Mouse (Mus musculus): ENCODE data around the gene Cxcl13. TPM values are rescaled to one million over a fixed set of nuclear protein-coding genes. Genes with fewer than 3 reads are reported as not detected.
A peak's percentile ranks its signal among the peaks of the same experiment; 100 is the strongest.

The Cxcl13 gene
- 17.0 and 20.1 TPM in 2 replicates for polyA plus RNA-seq (2015; fragmentation: Nextera tagmentation; extraction: Ambion mirVana)

DNA sequence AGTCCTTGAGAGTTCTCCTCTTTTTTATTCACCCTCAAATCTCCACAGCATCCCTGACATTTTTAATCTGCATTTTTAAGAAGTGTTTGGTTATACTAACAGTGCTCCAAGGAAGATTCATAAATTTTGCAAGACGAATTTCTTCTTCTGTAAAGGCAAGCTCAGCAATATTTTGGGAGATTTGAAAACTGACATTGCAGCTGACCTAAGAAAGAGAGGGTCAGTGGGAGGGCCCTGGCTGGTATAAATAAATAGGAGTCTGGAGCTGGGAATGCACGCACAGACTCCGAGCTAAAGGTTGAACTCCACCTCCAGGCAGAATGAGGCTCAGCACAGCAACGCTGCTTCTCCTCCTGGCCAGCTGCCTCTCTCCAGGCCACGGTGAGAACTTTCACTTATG lies at the start of gene Cxcl13:
Gene Cxcl13 (plus strand): TSS at position 301 of the 400 bp plus-strand sequence.
- Histone ChIP-seq H3K27ac (ENCODE audit: low read depth, low read length) (no peak within 1 kb of the TSS), H3K9me3 (ENCODE audit: control insufficient read depth) (no peaks in the 10 kb centered on the region), H3K27me3 (replicated peaks; ENCODE audit: control insufficient read depth, insufficient read depth, low read length) (no peaks in the 10 kb centered on the region), H3K4me1 (replicated peaks; ENCODE audit: control insufficient read depth, insufficient read depth, low read length) (no peaks in the 10 kb centered on the region), H3K9ac (ENCODE audit: low read depth, low read length) (no peak within 1 kb of the TSS), H3K4me2 (replicated peaks; ENCODE audit: low read depth) (no peak within 1 kb of the TSS), H3K4me3 (ENCODE audit: low read depth, low read length) (no peak within 1 kb of the TSS), H3K36me3 (ENCODE audit: control insufficient read depth, insufficient read depth) (no peaks in the 10 kb centered on the region)
- no peak for TF ChIP-seq CTCF (IDR thresholded peaks at IDR 0.05; ENCODE audit: low read depth)
- ATAC-seq, result no peak
- WGBS, result 21% methylated on average over 5 of the region's 5 CpGs

GRCm38 (mm10) chr5:95911006-95911405 lies 45.7 kb upstream of the Cxcl13 start:
- H3K4me2 ChIP-seq (replicated peaks; ENCODE audit: low read depth), result no peak overlapping the region
- H3K36me3 ChIP-seq (ENCODE audit: control insufficient read depth, insufficient read depth), result no peaks in the 10 kb centered on the region
- no peaks in the 10 kb centered on the region for H3K9me3 ChIP-seq (ENCODE audit: control insufficient read depth)
- H3K4me1 ChIP-seq (replicated peaks; ENCODE audit: control insufficient read depth, insufficient read depth, low read length), result no peaks in the 10 kb centered on the region
- H3K27ac ChIP-seq (ENCODE audit: low read depth, low read length), result no peak overlapping the region
- no peaks in the 10 kb centered on the region for H3K27me3 ChIP-seq (replicated peaks; ENCODE audit: control insufficient read depth, insufficient read depth, low read length)
- no peak for ATAC-seq
- 78% methylated on average over 1 of the region's 1 CpGs for WGBS
- H3K9ac ChIP-seq (ENCODE audit: low read depth, low read length), result no peak overlapping the region
- no peak overlapping the region for H3K4me3 ChIP-seq (ENCODE audit: low read depth, low read length)
- no peak for TF ChIP-seq CTCF (IDR thresholded peaks at IDR 0.05; ENCODE audit: low read depth)

DNA sequence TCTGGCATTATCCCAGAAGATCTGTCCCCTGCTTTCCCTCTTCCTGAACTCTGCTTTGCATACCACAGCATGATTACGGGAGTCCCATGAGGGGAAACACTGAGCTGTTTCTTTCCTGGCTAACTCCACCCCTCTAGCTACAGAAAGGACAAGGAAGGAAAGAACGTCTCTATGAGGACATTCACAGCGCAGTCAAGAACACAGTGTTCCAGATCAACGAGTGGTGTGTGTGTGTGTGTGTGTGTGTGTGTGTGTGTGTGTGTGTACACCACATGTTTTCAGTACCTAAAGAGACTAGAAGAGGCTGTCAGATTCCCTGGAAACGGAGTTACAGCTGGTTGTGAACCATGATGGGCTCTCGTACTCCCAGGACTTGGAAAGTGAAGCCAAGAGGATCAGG lies 38.3 kb upstream of the Cxcl13 start:
- ATAC-seq, result no peak
- Histone ChIP-seq H3K9me3 (ENCODE audit: control insufficient read depth) (no peaks in the 10 kb centered on the region), H3K4me3 (ENCODE audit: low read depth, low read length) (no peak overlapping the region), H3K27me3 (replicated peaks; ENCODE audit: control insufficient read depth, insufficient read depth, low read length) (no peaks in the 10 kb centered on the region), H3K4me1 (replicated peaks; ENCODE audit: control insufficient read depth, insufficient read depth, low read length) (no peaks in the 10 kb centered on the region), H3K4me2 (replicated peaks; ENCODE audit: low read depth) (no peak overlapping the region), H3K36me3 (ENCODE audit: control insufficient read depth, insufficient read depth) (no peaks in the 10 kb centered on the region), H3K27ac (ENCODE audit: low read depth, low read length) (no peak overlapping the region), H3K9ac (ENCODE audit: low read depth, low read length) (no peak overlapping the region)
- no peak for TF ChIP-seq CTCF (IDR thresholded peaks at IDR 0.05; ENCODE audit: low read depth)
- WGBS, result 68% methylated on average over 6 of the region's 6 CpGs

DNA sequence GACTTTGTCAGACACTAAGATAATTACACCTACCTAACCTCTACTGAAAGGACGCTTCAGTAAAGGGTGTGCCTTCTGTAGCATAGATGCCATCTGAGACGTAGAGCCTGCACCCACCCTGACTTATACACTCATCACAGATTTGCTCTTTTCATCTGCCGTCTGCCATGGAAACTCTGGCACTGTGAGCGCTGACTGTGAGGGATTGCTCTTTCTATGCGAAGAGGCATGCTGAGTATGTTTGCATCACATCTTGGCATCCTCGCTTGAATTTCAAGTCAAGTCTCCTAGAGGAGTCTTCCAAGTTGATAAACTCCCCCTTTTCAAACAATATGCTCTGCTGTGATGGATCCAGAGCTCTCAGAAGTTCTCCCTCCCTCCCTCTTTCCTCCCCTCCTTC lies 32.7 kb upstream of the Cxcl13 start:
- WGBS, result 63% methylated on average over 6 of the region's 6 CpGs
- Histone ChIP-seq H3K27me3 (replicated peaks; ENCODE audit: control insufficient read depth, insufficient read depth, low read length) (no peaks in the 10 kb centered on the region), H3K36me3 (ENCODE audit: control insufficient read depth, insufficient read depth) (no peaks in the 10 kb centered on the region), H3K9me3 (ENCODE audit: control insufficient read depth) (no peaks in the 10 kb centered on the region), H3K4me3 (ENCODE audit: low read depth, low read length) (no peak overlapping the region), H3K9ac (ENCODE audit: low read depth, low read length) (no peak overlapping the region), H3K4me1 (replicated peaks; ENCODE audit: control insufficient read depth, insufficient read depth, low read length) (no peaks in the 10 kb centered on the region), H3K27ac (ENCODE audit: low read depth, low read length) (no peak overlapping the region), H3K4me2 (replicated peaks; ENCODE audit: low read depth) (no peak overlapping the region)
- no peak for TF ChIP-seq CTCF (IDR thresholded peaks at IDR 0.05; ENCODE audit: low read depth)
- no peak for ATAC-seq

- no peak overlapping the region for H3K9ac ChIP-seq (ENCODE audit: low read depth, low read length)
- H3K4me1 ChIP-seq (replicated peaks; ENCODE audit: control insufficient read depth, insufficient read depth, low read length), result no peaks in the 10 kb centered on the region
- H3K36me3 ChIP-seq (ENCODE audit: control insufficient read depth, insufficient read depth), result no peaks in the 10 kb centered on the region
- no peak overlapping the region for H3K27ac ChIP-seq (ENCODE audit: low read depth, low read length)
- no peak overlapping the region for H3K4me3 ChIP-seq (ENCODE audit: low read depth, low read length)
- TF ChIP-seq CTCF (IDR thresholded peaks at IDR 0.05; ENCODE audit: low read depth), result no peak
- no peaks in the 10 kb centered on the region for H3K9me3 ChIP-seq (ENCODE audit: control insufficient read depth)
- no peaks in the 10 kb centered on the region for H3K27me3 ChIP-seq (replicated peaks; ENCODE audit: control insufficient read depth, insufficient read depth, low read length)
- WGBS, result 63% methylated on average over 10 of the region's 10 CpGs
- no peak overlapping the region for H3K4me2 ChIP-seq (replicated peaks; ENCODE audit: low read depth)
- ATAC-seq, result peak; percentile 93
Measured at GRCm38 (mm10) chr5:95925204-95925930, 31.4 kb upstream of the Cxcl13 start.

DNA sequence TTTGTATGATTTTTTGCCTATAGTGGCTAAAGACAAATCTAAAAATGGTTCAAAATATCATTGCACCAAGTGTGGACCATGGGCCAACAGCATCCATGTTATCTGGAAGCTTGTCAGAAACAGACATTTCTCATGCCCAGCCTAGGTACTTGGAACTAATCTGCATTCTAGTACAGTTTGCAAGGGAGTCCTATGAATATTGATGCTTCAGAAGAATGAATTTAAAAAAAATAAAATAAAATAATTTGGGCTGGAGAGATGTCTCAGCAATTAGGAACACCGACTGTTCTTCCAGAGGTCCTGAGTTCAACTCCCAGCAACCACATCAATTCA lies 30.9 kb upstream of the Cxcl13 start:
- H3K36me3 ChIP-seq (ENCODE audit: control insufficient read depth, insufficient read depth), result no peaks in the 10 kb centered on the region
- no peaks in the 10 kb centered on the region for H3K9me3 ChIP-seq (ENCODE audit: control insufficient read depth)
- 95% methylated on average over 1 of the region's 1 CpGs for WGBS
- no peak overlapping the region for H3K9ac ChIP-seq (ENCODE audit: low read depth, low read length)
- H3K4me3 ChIP-seq (ENCODE audit: low read depth, low read length), result no peak overlapping the region
- no peak for TF ChIP-seq CTCF (IDR thresholded peaks at IDR 0.05; ENCODE audit: low read depth)
- H3K27me3 ChIP-seq (replicated peaks; ENCODE audit: control insufficient read depth, insufficient read depth, low read length), result no peaks in the 10 kb centered on the region
- no peak overlapping the region for H3K27ac ChIP-seq (ENCODE audit: low read depth, low read length)
- H3K4me2 ChIP-seq (replicated peaks; ENCODE audit: low read depth), result no peak overlapping the region
- no peak for ATAC-seq
- H3K4me1 ChIP-seq (replicated peaks; ENCODE audit: control insufficient read depth, insufficient read depth, low read length), result no peaks in the 10 kb centered on the region
